Mouse (Mus musculus) Patski (cell line): Measurements from ENCODE around the gene Pdzrn3. TPM values are rescaled to one million over a fixed set of nuclear protein-coding genes. Genes with fewer than 3 reads are reported as not detected.

Experiments used
- ATAC-seq: fragments of 100-300 bp; one replicate; pipeline ENCODE4 v1.8.0; 2021
- CTCF ChIA-PET: fragments of 350-600 bp; sonication (Branson Sonifier 250); formaldehyde crosslinking; loops from one replicate; lab custom pipeline; 2022; ENCODE audit warnings: inconsistent platforms; lab: Charles Lee
- POLR2A ChIA-PET: fragments of 350-600 bp; sonication (Branson Sonifier 250); formaldehyde crosslinking; loops from one replicate; lab custom pipeline; 2022; ENCODE audit warnings: antibody characterized with exemption, inconsistent platforms; lab: Charles Lee
- DNase-seq: peaks from one replicate; pipeline ENCODE4 v3.0.0-alpha.2; 2011; ENCODE audit warnings: low read depth, low spot score
- H3K27me3 ChIP-seq: fragments of 371-371 bp; one replicate; pipeline ENCODE4 v1.5.1; 2021
- CTCF ChIP-seq: fragments of 100-300 bp; IDR thresholded peaks from one replicate; pipeline ENCODE4 v1.5.1; 2021
- in situ Hi-C: fragments of 300-500 bp; cut with MboI; formaldehyde crosslinking; loops from 3 replicates; pipeline ENCODE4 v1.11.1; 2018; ENCODE audit warnings: low pct_unique_long_range_greater_than_20kb, mixed read lengths
- polyA plus RNA-seq: library from polyadenylated mRNA; unstranded; gene quantifications from one replicate; pipeline ENCODE4 v1.2.3, GENCODE M21; 2021

Gene Pdzrn3
- polyA plus RNA-seq, 1 experiment from 2014 or later, result 10.1 TPM

DNA sequence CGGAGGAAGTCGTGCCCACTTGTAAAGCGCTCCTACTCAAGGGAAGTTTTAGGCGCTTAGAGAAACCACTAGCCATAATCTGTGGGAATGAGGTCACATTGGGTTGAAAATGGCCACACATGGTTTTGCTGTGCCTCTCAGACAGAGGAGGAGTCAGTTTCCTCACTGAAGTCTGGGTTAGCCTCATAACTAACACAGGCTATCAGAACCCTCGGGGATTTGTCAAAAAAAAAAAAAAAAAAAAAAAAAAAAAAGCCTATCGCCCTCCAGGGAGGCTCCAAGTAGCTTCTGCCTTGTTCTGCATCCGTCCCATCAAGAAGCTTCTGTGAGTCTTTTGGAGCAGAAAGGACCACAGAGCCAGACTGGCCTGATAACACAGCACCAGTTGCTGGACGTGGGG, 80.7 kb downstream of the Pdzrn3 start:
- DNase-seq (no peak), ATAC-seq (no peak)
- no peaks in the 10 kb centered on the region for H3K27me3 ChIP-seq
- TF ChIP-seq CTCF, result no peak
- in situ Hi-C loops, result no loop called here
- ChIA-PET POLR2A (no interaction called here), CTCF (no interaction called here)

- CTCF ChIA-PET, result no interaction called here
Measured at GRCm38 (mm10) chr6:101296280-101296679, 81.4 kb downstream of the Pdzrn3 start.

DNA sequence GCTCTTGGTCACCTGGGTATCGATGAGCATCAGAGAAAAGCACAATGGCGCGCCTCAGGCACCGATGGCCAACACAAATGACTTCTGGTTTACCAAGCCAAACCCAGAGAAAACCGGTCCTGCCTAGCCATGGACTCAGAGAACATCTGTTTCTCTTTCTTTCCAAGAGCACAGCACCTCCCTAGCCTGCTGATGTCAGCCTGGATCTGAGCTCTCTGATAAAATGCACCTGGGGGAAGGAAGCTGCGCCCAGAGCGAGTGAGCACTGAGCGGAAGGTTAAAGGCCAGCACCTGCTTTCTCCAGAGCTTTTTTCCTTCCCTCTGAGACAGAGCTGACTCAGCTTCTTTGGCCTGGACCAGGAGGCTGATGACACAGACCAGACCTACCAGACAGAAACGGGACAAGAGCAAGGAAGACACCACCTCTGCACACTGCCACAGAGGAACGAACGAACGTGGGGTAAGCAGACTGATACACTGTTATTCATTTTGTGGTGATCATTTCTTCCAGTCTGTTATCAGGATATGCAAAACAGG, 84.6 kb downstream of the Pdzrn3 start:
- TF ChIP-seq CTCF, result no peak
- in situ Hi-C loops, result no loop called here
- H3K27me3 ChIP-seq, result no peaks in the 10 kb centered on the region
- POLR2A ChIA-PET, result no interaction called here
- no peak for DNase-seq
- no peak for ATAC-seq
- CTCF ChIA-PET, result interaction anchor here (0.9 kb wide), 1 partner anchor 10 kb away, joined by 3 read pairs; no protein-coding TSS in a partner anchor

More at GRCm38 (mm10) chr6:101296280-101296679, 81.4 kb downstream of the Pdzrn3 start:
- POLR2A ChIA-PET, result no interaction called here
- ATAC-seq (no peak), DNase-seq (no peak)
- H3K27me3 ChIP-seq, result no peaks in the 10 kb centered on the region
- in situ Hi-C loops, result no loop called here
- TF ChIP-seq CTCF, result no peak

DNA sequence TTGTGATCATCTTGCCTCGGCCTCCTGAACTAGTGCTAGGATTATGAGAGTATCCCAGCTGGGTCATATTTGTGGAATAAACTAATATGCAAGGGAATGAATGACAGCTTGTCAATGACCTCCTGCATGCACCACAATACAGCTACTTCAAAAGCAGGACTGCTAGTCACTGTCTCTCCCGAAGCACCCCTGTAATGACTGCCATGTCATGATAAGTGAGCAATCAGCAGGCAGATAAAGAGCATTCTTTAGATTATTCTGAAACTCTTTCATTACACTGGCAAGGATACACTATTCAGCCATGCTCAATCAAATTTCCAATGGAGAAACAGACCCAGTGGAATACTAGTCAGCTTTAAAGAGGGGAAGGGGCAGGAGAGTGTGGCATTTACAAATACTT, 85.8 kb downstream of the Pdzrn3 start:
- POLR2A ChIA-PET, result interaction anchor here (0.7 kb wide), 1 partner anchor 455 kb away, joined by 5 read pairs; no protein-coding TSS in a partner anchor
- no peak for DNase-seq
- CTCF ChIA-PET, result no interaction called here
- ATAC-seq, result no peak
- in situ Hi-C loops, result no loop called here
- no peak for TF ChIP-seq CTCF
- no peaks in the 10 kb centered on the region for H3K27me3 ChIP-seq

DNA sequence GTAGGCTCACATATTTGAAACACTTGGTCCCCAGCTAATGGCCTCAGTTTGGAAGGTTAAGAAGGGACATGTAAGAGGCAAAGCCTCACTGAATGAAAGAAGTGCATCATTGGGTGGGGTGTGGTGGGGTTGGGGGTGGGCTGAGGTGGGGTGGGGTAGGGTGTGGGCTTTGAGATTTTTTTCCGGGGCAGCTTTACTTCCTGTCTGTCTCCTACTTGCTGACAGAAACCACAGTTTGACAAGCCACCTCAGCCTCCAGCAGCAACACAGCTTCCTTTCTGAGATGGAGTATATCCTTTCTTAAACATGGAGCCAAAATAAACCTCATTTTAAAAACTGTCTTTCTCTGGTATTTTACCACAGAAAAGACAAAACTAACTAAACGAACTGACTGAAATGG, 87.5 kb downstream of the Pdzrn3 start:
- no peak for DNase-seq
- POLR2A ChIA-PET, result interaction anchor here (0.6 kb wide), 1 partner anchor 42 kb away, joined by 4 read pairs; no protein-coding TSS in a partner anchor
- no peak for ATAC-seq
- H3K27me3 ChIP-seq, result no peaks in the 10 kb centered on the region
- CTCF ChIA-PET, result interaction anchor here (1.3 kb wide), 1 partner anchor 23 kb away, joined by 3 read pairs; no protein-coding TSS in a partner anchor
- TF ChIP-seq CTCF, result no peak
- in situ Hi-C loops, result no loop called here

- DNase-seq (no peak), ATAC-seq (no peak)
- ChIA-PET POLR2A (no interaction called here), CTCF (no interaction called here)
- H3K27me3 ChIP-seq, result no peaks in the 10 kb centered on the region
- TF ChIP-seq CTCF, result no peak
- in situ Hi-C loops, result no loop called here
Measured at GRCm38 (mm10) chr6:101289428-101289827, 88.3 kb downstream of the Pdzrn3 start.

GRCm38 (mm10) chr6:101287566-101288173, 90.0 kb downstream of the Pdzrn3 start:
- no peak for TF ChIP-seq CTCF
- POLR2A ChIA-PET, result no interaction called here
- no peaks in the 10 kb centered on the region for H3K27me3 ChIP-seq
- CTCF ChIA-PET, result no interaction called here
- in situ Hi-C loops, result no loop called here
- DNase-seq (no peak), ATAC-seq (no peak)

GRCm38 (mm10) chr6:101287077-101287476, 90.6 kb downstream of the Pdzrn3 start:
- no peaks in the 10 kb centered on the region for H3K27me3 ChIP-seq
- ChIA-PET CTCF (no interaction called here), POLR2A (no interaction called here)
- no peak for DNase-seq
- ATAC-seq, result no peak
- in situ Hi-C loops, result no loop called here
- TF ChIP-seq CTCF, result peak; percentile 8

DNA sequence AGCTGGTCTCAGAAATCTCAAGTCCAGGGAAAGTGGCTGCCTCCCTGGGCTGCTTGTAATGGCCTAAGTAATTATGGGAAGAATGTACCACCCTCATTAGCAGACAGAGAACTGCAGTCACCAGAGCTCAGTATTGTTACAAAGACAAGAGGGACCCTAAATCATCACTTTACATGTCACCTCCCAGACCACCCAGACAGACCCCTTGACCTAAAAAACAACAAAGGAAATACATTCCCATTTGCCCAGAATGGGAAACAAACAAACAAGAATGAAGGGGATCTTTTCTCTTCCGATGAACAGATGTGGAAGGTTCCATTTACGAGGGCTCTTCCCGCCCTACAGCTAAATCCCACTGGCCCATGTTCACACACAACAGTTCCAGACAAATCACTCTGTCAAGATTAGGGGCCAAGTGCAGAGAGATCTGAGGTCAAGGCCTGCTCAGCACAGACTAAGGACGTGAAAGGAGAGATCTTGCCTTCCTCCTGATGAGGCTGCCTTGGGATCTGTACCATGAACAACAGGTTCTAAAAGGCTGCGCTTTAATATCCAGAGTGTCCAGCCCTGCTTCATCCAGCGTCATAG, 93.2 kb downstream of the Pdzrn3 start:
- TF ChIP-seq CTCF, result no peak
- CTCF ChIA-PET, result no interaction called here
- DNase-seq (no peak), ATAC-seq (no peak)
- POLR2A ChIA-PET, result no interaction called here
- in situ Hi-C loops, result no loop called here
- H3K27me3 ChIP-seq, result no peaks in the 10 kb centered on the region

GRCm38 (mm10) chr6:101283891-101284290, 93.8 kb downstream of the Pdzrn3 start:
- ATAC-seq (no peak), DNase-seq (no peak)
- ChIA-PET POLR2A (no interaction called here), CTCF (no interaction called here)
- TF ChIP-seq CTCF, result no peak
- in situ Hi-C loops, result no loop called here
- H3K27me3 ChIP-seq, result no peaks in the 10 kb centered on the region

- ChIA-PET POLR2A (no interaction called here), CTCF (interaction anchor here (1.2 kb wide), 1 partner anchor 11 kb away, joined by 4 read pairs; no protein-coding TSS in a partner anchor)
- no peaks in the 10 kb centered on the region for H3K27me3 ChIP-seq
- in situ Hi-C loops, result no loop called here
- DNase-seq (no peak), ATAC-seq (no peak)
- no peak for TF ChIP-seq CTCF
Measured at GRCm38 (mm10) chr6:101281644-101282043, 96.1 kb downstream of the Pdzrn3 start.
